Mouse (Mus musculus) ES-Bruce4 (cell line): ENCODE results near the gene Psmd3.

Experiments used
- CTCF ChIP-seq: IDR thresholded peaks from one replicate; pipeline ENCODE4 v1.8.1; 2011; ENCODE audit warnings: low read depth, low read length
- EP300 ChIP-seq: IDR thresholded peaks from 2 replicates; pipeline ENCODE4 v1.6.1; 2011; ENCODE audit warnings: low read depth, low read length; ENCODE audit not compliant: insufficient read depth
- POLR2A ChIP-seq: IDR thresholded peaks from one replicate; pipeline ENCODE4 v1.8.1; 2011; ENCODE audit warnings: low read length; ENCODE audit not compliant: insufficient read depth

DNA sequence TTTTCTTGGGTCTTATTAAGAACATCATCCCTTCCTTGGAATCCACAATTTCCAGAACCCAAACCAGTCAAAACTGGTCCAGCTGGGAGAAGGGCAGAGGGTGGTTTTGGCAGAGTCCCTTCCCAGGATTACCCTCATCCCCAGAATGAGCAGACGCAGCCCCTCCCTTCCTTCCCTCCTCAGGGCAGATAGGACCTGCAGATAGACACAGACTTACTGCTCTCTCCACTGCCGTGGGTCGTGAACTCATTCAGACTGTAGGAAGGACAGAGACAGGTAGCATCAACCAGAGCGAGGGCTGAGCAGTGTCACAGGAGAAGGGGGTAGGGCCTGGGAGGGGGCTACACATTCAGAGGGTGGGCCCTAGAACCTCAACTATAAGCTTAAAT, 28.7 kb downstream of the Psmd3 start:
- no peak for TF ChIP-seq CTCF
- no peak for TF ChIP-seq POLR2A
- TF ChIP-seq EP300: no peak
